14 mouse cellular contexts compared by ENCODE assay signal in genomic region chr15:27817096-27817495, GRCm38 (mm10).
DNase-seq lines count a peak whose midpoint lies in the region; ATAC-seq and TF ChIP-seq lines count a peak whose summit lies in the region.
"Had no signal": no experiment of that assay in that cellular context is flagged by ENCODE, and none has a peak within 500 bp of the region (broad histone marks: within the 10 kb centered on the region; RNA-seq: fewer than 3 reads in every experiment).

No protein-coding gene starts in this region.

- WGBS in hindbrain, embryonic 14.5 days: 75% methylated on average over 10 of the region's 10 CpGs
- WGBS in hindbrain, postnatal 0 days: 55% methylated on average over 10 of the region's 10 CpGs
- 80% methylated on average over 10 of the region's 10 CpGs for WGBS in heart, adult 2 months

- intact Hi-C loops in heart, adult 2 months (cut with DNase I): no loop called here

- no peak overlapping the region for H3K27ac ChIP-seq in hindbrain, embryonic 14.5 days
- no peak overlapping the region for H3K27ac ChIP-seq in hindbrain, postnatal 0 days
- no peak overlapping the region for H3K27ac ChIP-seq in heart, adult 2 months
- H3K27ac ChIP-seq: embryonic facial prominence, embryonic 13.5 days; kidney, postnatal 0 days; limb, embryonic 15.5 days; midbrain, embryonic 12.5 days had no signal

- H3K4me3 ChIP-seq in hindbrain, embryonic 14.5 days (replicated peaks; ENCODE audit: low read length): no peak overlapping the region
- H3K4me3 ChIP-seq in hindbrain, postnatal 0 days (ENCODE audit: low read length): no peak overlapping the region
- no peak overlapping the region for H3K4me3 ChIP-seq in heart, adult 2 months
- H3K4me3 ChIP-seq: embryonic facial prominence, embryonic 13.5 days; limb, embryonic 15.5 days; midbrain, embryonic 12.5 days had no signal

- H3K79me2 ChIP-seq in heart, adult 2 months (replicated peaks; ENCODE audit: control insufficient read depth, insufficient read depth, low read length): no peaks in the 10 kb centered on the region

- ATAC-seq in hindbrain, embryonic 14.5 days (ENCODE audit: low FRiP score): no peak
- ATAC-seq in hindbrain, postnatal 0 days: no peak
- ATAC-seq: liver, postnatal 0 days had no signal

- peak overlapping the region; percentile 5; the same call in 1 of the 2 replicates for H3K9ac ChIP-seq in hindbrain, embryonic 14.5 days
- no peak overlapping the region for H3K9ac ChIP-seq in hindbrain, postnatal 0 days (replicated peaks; ENCODE audit: low read length)
- H3K9ac ChIP-seq in heart, adult 2 months (ENCODE audit: low read depth, low read length): no peak overlapping the region
- H3K9ac ChIP-seq: embryonic facial prominence, embryonic 13.5 days; limb, embryonic 15.5 days; liver, postnatal 0 days; midbrain, embryonic 12.5 days had no signal

- no peak for DNase-seq in hindbrain, embryonic 14.5 days (ENCODE audit: low spot score)
- DNase-seq in hindbrain, postnatal 0 days (ENCODE audit: low spot score): no peak
- DNase-seq in layer of hippocampus, adult 9-11 months: peak; percentile 63
- DNase-seq in layer of hippocampus, adult 9-10 months (ENCODE audit: low spot score): no peak
- peak; percentile 72 to 80 for DNase-seq in cerebellum, adult 18-20 months
- DNase-seq in cerebellum, postnatal 36 days: peak; percentile 66 to 71
- no peak for DNase-seq in heart, adult 2 months
- DNase-seq: heart, adult 11 months; liver, postnatal 0 days; thymus, postnatal 4 days had no signal

- H3K4me2 ChIP-seq in hindbrain, embryonic 14.5 days (replicated peaks): no peak overlapping the region
- no peak overlapping the region for H3K4me2 ChIP-seq in hindbrain, postnatal 0 days (ENCODE audit: low read depth, low read length)
- H3K4me2 ChIP-seq: embryonic facial prominence, embryonic 13.5 days; limb, embryonic 15.5 days; midbrain, embryonic 12.5 days had no signal

- TF ChIP-seq CTCF in hindbrain, postnatal 0 days (IDR thresholded peaks at IDR 0.05; ENCODE audit: low read depth): no peak
- TF ChIP-seq CTCF in heart, adult 2 months (IDR thresholded peaks at IDR 0.05): no peak

- H3K27me3 ChIP-seq in hindbrain, embryonic 14.5 days (ENCODE audit: control insufficient read depth, insufficient read depth, low read length): no peaks in the 10 kb centered on the region
- no peaks in the 10 kb centered on the region for H3K27me3 ChIP-seq in hindbrain, postnatal 0 days (ENCODE audit: insufficient read depth, low read length)
- no peaks in the 10 kb centered on the region for H3K27me3 ChIP-seq in heart, adult 2 months (ENCODE audit: control insufficient read depth, insufficient read depth, low read length)
- H3K27me3 ChIP-seq: embryonic facial prominence, embryonic 13.5 days; limb, embryonic 15.5 days had no signal

- H3K36me3 ChIP-seq in hindbrain, embryonic 14.5 days (replicated peaks; ENCODE audit: control insufficient read depth, insufficient read depth): peaks cover 99% of the 10 kb centered on the region
- H3K36me3 ChIP-seq in hindbrain, postnatal 0 days (ENCODE audit: insufficient read depth, low read length): peaks cover 78% of the 10 kb centered on the region
- H3K36me3 ChIP-seq in heart, adult 2 months (ENCODE audit: control insufficient read depth, insufficient read depth, low read length): no peaks in the 10 kb centered on the region

- TF ChIP-seq EP300 in heart, adult 2 months (IDR thresholded peaks at IDR 0.05; ENCODE audit: insufficient read depth, low read depth, low read length): no peak

- no peak for TF ChIP-seq POLR2A in heart, adult 2 months (IDR thresholded peaks at IDR 0.05; ENCODE audit: insufficient read depth, low read depth, low read length)

- no peaks in the 10 kb centered on the region for H3K9me3 ChIP-seq in hindbrain, embryonic 14.5 days (ENCODE audit: control insufficient read depth, low read length)
- H3K9me3 ChIP-seq in hindbrain, postnatal 0 days (ENCODE audit: low read length): no peaks in the 10 kb centered on the region
- H3K9me3 ChIP-seq: embryonic facial prominence, embryonic 13.5 days; limb, embryonic 15.5 days; midbrain, embryonic 12.5 days had no signal

- H3K4me1 ChIP-seq in hindbrain, embryonic 14.5 days (replicated peaks; ENCODE audit: control insufficient read depth, insufficient read depth, low read length): peaks cover 5% of the 10 kb centered on the region; the same call in 1 of the 2 replicates
- H3K4me1 ChIP-seq in hindbrain, postnatal 0 days (ENCODE audit: insufficient read depth, low read length): no peaks in the 10 kb centered on the region
- 0 out of 2 replicates have a peak, but pooled peaks cover 1% of the 10 kb centered on the region for H3K4me1 ChIP-seq in heart, adult 2 months (ENCODE audit: control insufficient read depth, insufficient read depth, low read length)
- H3K4me1 ChIP-seq: midbrain, embryonic 12.5 days had no signal

Comparison
In these comparisons a context has a peak if more than half of its experiments do, and no peak if none do; other contexts are left out.
1. DNase-seq: peak in layer of hippocampus, adult 9-11 months (single experiment), cerebellum, adult 18-20 months (2 of 2) and cerebellum, postnatal 36 days (2 of 2); none in hindbrain, embryonic 14.5 days (single experiment), hindbrain, postnatal 0 days (single experiment), layer of hippocampus, adult 9-10 months (single experiment) and heart, adult 2 months (0 of 2).